Mouse (Mus musculus) lung, adult 2 months (tissue): Measurements from ENCODE around the gene Ap4m1. TPM values are rescaled to one million over a fixed set of nuclear protein-coding genes. Genes with fewer than 3 reads are reported as not detected.

ENCODE experiments used
- DNase-seq: peaks from one replicate; pipeline ENCODE4 v3.0.0; 2022
- H3K4me1 ChIP-seq: fragments of 200-500 bp; 2 replicates; pipeline ENCODE4 v1.6.1; 2011; ENCODE audit warnings: low read length; ENCODE audit not compliant: control insufficient read depth, insufficient read depth
- H3K4me3 ChIP-seq: fragments of 200-500 bp; replicated peaks from 2 replicates; pipeline ENCODE3; 2011; ENCODE audit warnings: low read depth, mild to moderate bottlenecking, control low read depth, low read length; ENCODE audit errors: extremely low read depth
- CTCF ChIP-seq: fragments of 200-500 bp; IDR thresholded peaks from 2 replicates; pipeline ENCODE4 v1.5.1; 2011; ENCODE audit warnings: mild to moderate bottlenecking, low read length, control low read depth; ENCODE audit not compliant: insufficient read depth
- POLR2A ChIP-seq: fragments of 200-500 bp; IDR thresholded peaks from 2 replicates; pipeline ENCODE4 v1.6.1; 2011; ENCODE audit warnings: low read depth, mild to moderate bottlenecking, control low read depth, low read length, borderline replicate concordance; ENCODE audit errors: extremely low read depth
- WGBS: fragments of 180-500 bp; shearing (Covaris S2); methylation state at CpG from one replicate; pipeline ENCODE4 v1.1.7; 2018; 5-methylcytosine and 5-hydroxymethylcytosine counted together
- polyA plus RNA-seq: library from polyadenylated mRNA; depleted of rRNA; stranded (reverse); fragments of >200 nt; gene quantifications from 2 replicates; pipeline ENCODE4 v1.2.3, GENCODE M21; 2012

Gene Ap4m1
- polyA plus RNA-seq, 1 experiment: 40.3 TPM

DNA sequence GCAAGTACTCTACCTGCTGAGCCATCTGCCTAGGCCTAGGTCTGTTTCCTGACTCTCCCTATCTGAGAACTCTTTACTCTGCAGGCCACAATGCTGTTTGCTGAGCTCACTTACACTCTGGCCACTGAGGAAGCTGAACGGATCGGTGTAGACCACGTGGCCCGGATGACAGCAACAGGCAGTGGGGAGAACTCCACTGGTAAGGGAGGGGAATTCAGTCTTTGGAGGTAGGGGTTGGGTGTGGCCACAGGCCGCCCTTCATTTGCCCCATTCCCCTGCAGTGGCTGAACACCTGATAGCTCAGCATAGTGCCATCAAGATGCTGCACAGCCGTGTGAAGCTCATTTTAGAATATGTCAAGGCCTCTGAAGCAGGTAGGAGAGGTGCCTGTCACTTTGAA is 8.8 kb upstream of the Ap4m1 start:
- no peaks in the 10 kb centered on the region for H3K4me1 ChIP-seq
- 65% methylated on average over 6 of the region's 6 CpGs for WGBS
- no peak for DNase-seq
- TF ChIP-seq CTCF (no peak), POLR2A (no peak)
- H3K4me3 ChIP-seq: no peak overlapping the region

DNA sequence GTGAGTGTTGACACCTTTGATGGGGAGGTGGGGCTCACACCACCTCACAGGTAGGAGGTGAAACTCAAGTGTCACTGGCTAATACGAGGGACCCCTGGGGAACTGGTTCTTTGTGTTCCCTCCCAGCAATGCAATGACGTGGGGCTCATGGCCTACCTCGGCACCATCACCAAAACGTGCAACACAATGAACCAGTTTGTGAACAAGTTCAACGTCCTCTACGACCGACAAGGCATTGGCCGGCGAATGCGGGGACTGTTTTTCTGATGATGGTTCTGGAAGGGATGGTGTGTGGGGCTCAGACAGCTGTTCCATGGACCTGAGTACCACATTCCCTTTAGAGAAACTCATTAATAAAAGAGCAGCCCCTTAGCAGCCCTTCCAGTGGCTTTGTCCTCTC is 8.2 kb upstream of the Ap4m1 start:
- WGBS: 73% methylated on average over 10 of the region's 10 CpGs

DNA sequence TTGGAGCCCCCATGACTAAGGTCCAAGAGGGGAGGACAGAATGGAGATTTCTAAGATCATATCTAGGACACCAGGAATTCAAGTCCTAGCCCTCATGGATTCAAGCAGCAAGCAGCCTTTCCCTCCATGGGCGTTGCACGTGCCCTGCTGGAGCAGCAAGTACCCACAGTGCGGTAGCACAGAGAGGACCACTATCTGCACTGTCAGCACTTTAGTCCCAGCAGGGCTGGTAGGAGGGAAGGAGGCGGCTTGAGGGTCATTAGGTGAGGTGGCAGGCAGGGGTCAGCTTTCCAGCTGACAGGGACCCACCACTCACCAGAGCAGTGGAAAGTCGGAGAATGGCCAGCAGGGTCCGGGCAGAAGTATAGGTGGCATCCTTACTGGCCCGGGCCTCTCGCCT is 6.2 kb upstream of the Ap4m1 start:
- H3K4me1 ChIP-seq: peaks cover 2% of the 10 kb centered on the region; the same call in 1 of the 2 replicates
- 79% methylated on average over 8 of the region's 8 CpGs for WGBS
- TF ChIP-seq POLR2A: no peak
- no peak for TF ChIP-seq CTCF
- H3K4me3 ChIP-seq: no peak overlapping the region
- DNase-seq: no peak

More for the DNA sequence above, 8.2 kb upstream of the Ap4m1 start:
- no peak for DNase-seq
- Histone ChIP-seq H3K4me1 (no peaks in the 10 kb centered on the region), H3K4me3 (no peak overlapping the region)
- no peak for TF ChIP-seq CTCF
- TF ChIP-seq POLR2A: no peak

DNA sequence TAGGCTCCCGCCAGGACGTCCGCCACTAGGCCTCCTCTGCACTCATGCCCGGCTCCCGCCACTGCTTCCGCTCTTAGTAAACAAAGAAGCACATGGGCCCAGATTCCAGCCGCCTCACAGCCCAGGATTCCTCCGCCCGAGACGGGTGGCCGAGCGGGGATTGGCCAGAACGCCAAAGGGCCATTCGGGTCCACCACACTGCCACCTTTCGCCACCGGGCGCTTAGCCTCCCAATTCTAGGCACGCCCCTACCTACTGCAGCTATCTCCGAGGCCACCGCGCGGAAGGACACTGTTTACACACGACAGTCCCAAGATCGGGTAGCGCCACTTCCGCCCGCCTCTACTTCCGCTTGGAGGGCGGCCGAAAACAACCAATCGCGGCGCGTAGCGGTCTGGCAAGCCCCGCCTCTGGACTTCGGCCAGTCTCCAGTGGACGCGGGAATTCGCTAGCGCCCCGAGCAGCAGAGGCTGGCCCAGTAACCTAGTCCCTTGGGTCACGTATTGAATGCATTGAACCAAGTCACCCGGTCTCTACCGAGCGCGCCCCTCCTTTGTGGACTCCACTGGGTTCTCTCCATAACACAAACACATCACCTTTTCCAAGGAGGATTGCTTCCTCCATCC is 753 bp upstream of the Ap4m1 start:
- peak; percentile 96 for DNase-seq
- under 1% methylated on average over 47 of the region's 47 CpGs for WGBS
- TF ChIP-seq POLR2A (peak; percentile 67; the same call in 1 of the 2 replicates), CTCF (no peak)
- Histone ChIP-seq H3K4me1 (peaks cover 5% of the 10 kb centered on the region; the same call in 1 of the 2 replicates), H3K4me3 (peak overlapping the region; percentile 73)

DNA sequence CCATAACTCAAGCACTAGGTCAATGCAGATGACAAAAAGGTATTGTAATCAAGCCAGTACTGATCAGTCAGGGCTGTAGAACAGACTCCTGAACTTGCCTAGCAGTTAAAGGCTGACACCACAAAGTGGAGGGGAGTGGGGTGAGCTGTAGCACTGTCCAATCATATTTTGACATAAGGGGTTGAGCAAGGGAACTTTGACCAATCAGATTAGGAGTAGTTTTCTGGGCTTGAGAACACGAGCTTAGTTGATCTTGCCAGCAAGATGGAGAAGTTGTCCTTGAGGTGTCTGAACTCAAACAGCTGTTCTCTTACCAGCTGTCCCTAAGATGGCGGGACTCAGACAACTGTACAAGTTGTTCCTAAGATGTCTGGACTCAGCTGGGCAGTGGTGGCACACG is 1.4 kb downstream of the Ap4m1 start:
- no peak overlapping the region for H3K4me3 ChIP-seq
- no peak for DNase-seq
- H3K4me1 ChIP-seq: peaks cover 5% of the 10 kb centered on the region; the same call in 1 of the 2 replicates
- no peak for TF ChIP-seq POLR2A
- no peak for TF ChIP-seq CTCF
- 69% methylated on average over 3 of the region's 3 CpGs for WGBS

DNA sequence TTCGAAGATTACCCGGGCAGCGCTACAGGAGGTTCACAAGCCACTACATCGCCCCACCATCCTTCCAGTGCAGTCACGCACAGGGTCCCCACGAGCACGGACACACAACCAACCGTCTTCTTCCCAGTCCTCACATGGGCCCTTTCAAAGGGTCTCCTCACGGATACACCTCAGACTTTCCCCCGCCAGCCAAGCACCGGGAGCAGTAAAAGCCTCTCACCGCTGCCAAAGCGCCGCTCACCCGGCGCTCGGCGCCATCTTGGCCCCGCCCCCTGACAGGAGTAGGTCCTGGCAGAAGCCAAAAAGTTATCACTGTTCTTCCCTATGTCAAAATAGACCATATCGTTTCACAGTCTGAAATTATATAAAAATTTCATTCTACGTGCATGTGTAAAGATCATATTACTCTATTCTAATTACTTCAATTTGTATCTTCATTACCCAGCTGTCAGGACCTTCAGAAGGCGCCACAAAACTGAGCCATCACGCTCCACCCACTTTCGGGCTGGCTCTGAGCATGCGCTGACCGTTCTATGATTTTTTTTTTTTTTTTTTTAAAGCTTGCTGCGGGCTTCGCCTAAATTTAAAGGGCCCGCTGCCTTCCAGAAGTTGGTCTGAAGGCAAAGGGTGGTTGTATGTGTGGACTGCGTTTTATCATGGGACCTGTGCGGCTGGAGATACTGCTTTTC is 15.3 kb downstream of the Ap4m1 start, which contains the start of the genes Taf6 and Cnpy4:
TSS of gene Taf6 (minus strand) at position 502 of the 689 bp plus-strand sequence.
TSS of gene Cnpy4 (plus strand) at position 536 of the 689 bp plus-strand sequence.
- peak; percentile 94 for TF ChIP-seq POLR2A
- no peak for TF ChIP-seq CTCF
- peak; percentile 81 for DNase-seq
- Histone ChIP-seq H3K4me3 (peak within 1 kb of the TSS; percentile 100), H3K4me1 (0 out of 2 replicates have a peak, but pooled peaks cover 2% of the 10 kb centered on the region)
- WGBS: under 1% methylated on average over 31 of the region's 31 CpGs

DNA sequence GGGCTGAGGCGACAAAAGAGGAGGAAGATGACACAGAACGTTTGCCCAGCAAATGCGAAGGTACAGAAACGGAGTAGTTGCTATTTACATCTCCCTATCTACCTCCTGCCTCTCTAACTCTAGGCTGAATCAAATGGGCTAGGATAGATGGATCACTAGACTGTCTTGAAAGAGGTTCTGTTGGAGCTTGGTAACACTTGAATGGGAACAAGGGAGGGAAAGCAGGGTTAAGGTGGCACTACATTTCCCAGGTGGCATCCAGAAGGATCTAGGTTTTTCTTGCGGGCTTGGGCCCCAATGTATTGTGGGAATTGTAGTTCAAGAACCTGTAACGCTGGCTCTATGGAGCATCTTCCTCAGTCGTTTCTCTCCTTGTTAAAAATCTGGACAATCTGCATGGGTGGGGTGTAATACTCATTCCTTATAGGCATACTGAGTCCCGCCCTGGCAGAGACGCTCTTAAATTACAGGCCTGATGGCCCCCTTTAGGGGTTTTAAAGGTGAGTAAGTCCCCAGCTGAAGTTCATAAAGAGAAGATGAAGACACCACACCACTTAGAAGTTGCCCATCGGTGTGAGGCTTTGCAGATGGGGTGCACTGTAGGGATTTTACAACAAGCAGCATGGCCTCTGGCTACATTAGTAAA is 16.0 kb downstream of the Ap4m1 start:
- H3K4me1 ChIP-seq: 0 out of 2 replicates have a peak, but pooled peaks cover 2% of the 10 kb centered on the region
- TF ChIP-seq CTCF (no peak), POLR2A (no peak)
- peak overlapping the region; percentile 100 for H3K4me3 ChIP-seq
- under 1% methylated on average over 10 of the region's 10 CpGs for WGBS
- DNase-seq: peak; percentile 59

DNA sequence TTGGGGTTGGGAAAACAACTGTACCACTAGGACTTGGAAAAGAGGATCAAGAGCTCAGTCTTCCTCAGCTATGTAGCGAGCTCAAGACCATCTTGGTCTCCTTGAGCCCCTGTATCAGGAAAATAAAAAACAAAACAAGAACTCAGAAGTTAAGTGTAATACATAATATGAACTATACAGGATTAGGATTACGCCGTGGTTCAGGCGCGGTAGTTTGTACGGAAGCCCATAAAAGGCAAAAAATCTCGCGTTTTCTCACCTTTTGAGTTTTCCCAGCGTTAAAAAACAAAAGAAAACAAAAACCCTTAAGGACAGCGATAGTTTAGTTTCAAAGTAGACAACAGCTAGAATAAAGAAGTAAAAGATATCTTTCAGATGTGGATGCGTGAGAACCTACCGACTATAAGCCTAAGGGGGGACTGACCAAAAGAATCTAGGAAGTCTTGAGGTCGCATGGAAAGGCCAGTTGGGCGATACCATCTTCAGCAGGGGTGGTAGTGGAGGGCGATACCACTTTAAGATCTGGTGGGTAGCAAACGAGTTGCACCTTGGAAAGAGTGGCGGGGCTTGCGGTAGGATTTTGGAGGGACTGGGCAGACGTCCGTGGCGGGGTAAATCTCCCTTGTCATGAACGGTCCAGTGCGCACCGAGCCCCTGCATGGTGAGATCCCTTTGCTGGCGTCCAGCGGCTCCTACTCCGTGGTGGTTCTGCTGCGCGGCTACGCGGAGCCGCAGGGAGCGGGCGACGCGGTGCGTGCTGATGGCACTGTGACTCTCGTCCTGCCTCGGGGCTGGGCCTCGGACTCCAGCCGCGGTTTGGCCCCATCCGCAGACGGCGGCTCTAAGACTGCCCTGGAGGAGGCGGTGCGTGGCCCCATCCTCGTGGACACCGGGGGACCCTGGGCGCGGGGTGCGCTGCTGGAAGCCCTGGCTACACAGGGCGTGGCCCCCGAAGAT is 22.2 kb downstream of the Ap4m1 start, which contains the start of gene Mblac1:
TSS of gene Mblac1 (plus strand) at position 544 of the 957 bp plus-strand sequence.
- 4% methylated on average over 54 of the region's 54 CpGs for WGBS
- peak within 1 kb of the TSS; percentile 90 for H3K4me3 ChIP-seq
- H3K4me1 ChIP-seq: peaks cover 5% of the 10 kb centered on the region; the same call in 1 of the 2 replicates
- no peak for TF ChIP-seq CTCF
- TF ChIP-seq POLR2A: peak; percentile 67; the same call in 1 of the 2 replicates
- DNase-seq: peak; percentile 82

DNA sequence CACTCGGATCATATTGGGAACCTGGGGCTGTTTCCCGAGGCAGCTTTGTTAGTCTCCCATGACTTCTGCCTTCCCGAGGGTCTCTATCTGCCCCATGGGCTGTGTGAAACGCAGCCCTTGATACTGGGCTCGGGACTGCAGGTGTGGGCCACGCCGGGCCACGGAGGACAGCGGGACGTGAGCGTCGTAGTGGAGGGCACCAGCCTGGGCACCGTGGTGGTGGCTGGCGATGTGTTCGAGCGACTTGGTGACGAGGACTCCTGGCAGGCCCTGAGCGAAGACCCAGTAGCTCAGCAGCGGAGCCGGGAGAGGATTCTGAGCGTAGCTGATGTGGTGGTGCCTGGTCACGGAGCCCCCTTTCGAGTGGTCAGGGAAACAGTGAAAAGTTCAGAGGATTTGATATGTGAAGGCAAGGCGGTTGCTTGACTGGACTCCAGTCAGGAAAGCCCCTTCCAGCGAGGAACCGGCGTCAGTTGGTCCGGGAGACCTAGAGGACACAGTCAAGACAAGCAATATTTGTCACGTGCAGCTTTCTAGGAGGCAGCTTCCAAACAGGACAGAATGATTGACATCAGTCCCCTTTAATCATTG is 23.0 kb downstream of the Ap4m1 start:
- no peak for TF ChIP-seq CTCF
- 0 out of 2 replicates have a peak, but pooled peaks have one; percentile 16 for TF ChIP-seq POLR2A
- WGBS: 1% methylated on average over 29 of the region's 29 CpGs
- Histone ChIP-seq H3K4me3 (peak overlapping the region; percentile 90), H3K4me1 (peaks cover 5% of the 10 kb centered on the region; the same call in 1 of the 2 replicates)
- peak; percentile 35 for DNase-seq
